Mouse (Mus musculus): ENCODE data around the gene Psmd11. TPM values are rescaled to one million over a fixed set of nuclear protein-coding genes. Genes with fewer than 3 reads are reported as not detected.

The Psmd11 gene
- polyA plus RNA-seq, 1 experiment from 2014 or later = 296 TPM

DNA sequence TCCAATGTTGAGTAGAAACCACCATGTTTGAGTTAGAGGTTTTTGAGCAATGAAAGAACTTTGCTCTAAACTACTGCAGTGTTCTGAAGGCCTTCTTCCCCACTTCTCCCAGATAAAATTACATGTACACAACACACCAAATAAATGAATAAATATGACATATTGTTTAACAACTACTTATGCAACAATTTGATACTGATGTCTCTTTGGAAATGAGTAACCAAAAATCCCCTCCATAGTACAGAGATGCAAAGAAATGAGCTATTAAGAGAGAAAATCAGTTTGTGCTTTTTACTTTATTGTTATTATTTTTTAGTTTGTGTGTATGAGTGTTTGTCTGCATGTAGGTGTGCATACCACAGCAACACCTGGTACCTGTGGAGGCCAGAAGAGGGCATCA lies 78.1 kb downstream of the Psmd11 start:
- H3K4me2 ChIP-seq = no peak overlapping the region
- no peaks in the 10 kb centered on the region for H3K27me3 ChIP-seq (ENCODE audit: insufficient read depth, low read length)
- no peaks in the 10 kb centered on the region for H3K9me3 ChIP-seq (ENCODE audit: low read depth, low read length)
- DNase-seq (no peak), ATAC-seq (ENCODE audit: insufficient read depth) (no peak)
- 0 out of 2 replicates have a peak, but pooled peaks cover 14% of the 10 kb centered on the region for H3K4me1 ChIP-seq (ENCODE audit: insufficient read depth)
- no peak overlapping the region for H3K9ac ChIP-seq
- H3K36me3 ChIP-seq (ENCODE audit: insufficient read depth) = no peaks in the 10 kb centered on the region
- no peak for TF ChIP-seq CTCF (IDR thresholded peaks at IDR 0.05; ENCODE audit: low read depth)
- no peak overlapping the region for H3K27ac ChIP-seq (ENCODE audit: low read depth)
- H3K4me3 ChIP-seq (ENCODE audit: low read depth, low read length) = no peak overlapping the region

- Histone ChIP-seq H3K9ac (no peak overlapping the region), H3K9me3 (ENCODE audit: low read depth, low read length) (no peaks in the 10 kb centered on the region), H3K36me3 (ENCODE audit: insufficient read depth) (no peaks in the 10 kb centered on the region), H3K4me1 (ENCODE audit: insufficient read depth) (0 out of 2 replicates have a peak, but pooled peaks cover 14% of the 10 kb centered on the region), H3K27ac (ENCODE audit: low read depth) (no peak overlapping the region), H3K4me3 (ENCODE audit: low read depth, low read length) (no peak overlapping the region), H3K27me3 (ENCODE audit: insufficient read depth, low read length) (no peaks in the 10 kb centered on the region), H3K4me2 (no peak overlapping the region)
- no peak for TF ChIP-seq CTCF (IDR thresholded peaks at IDR 0.05; ENCODE audit: low read depth)
- no peak for ATAC-seq (ENCODE audit: insufficient read depth)
- WGBS = 84% methylated on average over 6 of the region's 6 CpGs
- no peak for DNase-seq
Observed at GRCm38 (mm10) chr11:80507791-80508190, 79.4 kb downstream of the Psmd11 start.

- Histone ChIP-seq H3K27me3 (ENCODE audit: insufficient read depth, low read length) (no peaks in the 10 kb centered on the region), H3K9me3 (ENCODE audit: low read depth, low read length) (no peaks in the 10 kb centered on the region), H3K9ac (no peak overlapping the region), H3K4me1 (ENCODE audit: insufficient read depth) (0 out of 2 replicates have a peak, but pooled peaks cover 14% of the 10 kb centered on the region), H3K4me3 (ENCODE audit: low read depth, low read length) (no peak overlapping the region), H3K36me3 (ENCODE audit: insufficient read depth) (no peaks in the 10 kb centered on the region), H3K27ac (ENCODE audit: low read depth) (no peak overlapping the region), H3K4me2 (peak overlapping the region; percentile 2; the same call in 1 of the 2 replicates)
- DNase-seq (peak; percentile 67), ATAC-seq (ENCODE audit: insufficient read depth) (peak; percentile 44; the same call in 1 of the 2 replicates)
- no peak for TF ChIP-seq CTCF (IDR thresholded peaks at IDR 0.05; ENCODE audit: low read depth)
- WGBS = 26% methylated on average over 19 of the region's 19 CpGs
Observed at GRCm38 (mm10) chr11:80508361-80509175, 80.2 kb downstream of the Psmd11 start.

DNA sequence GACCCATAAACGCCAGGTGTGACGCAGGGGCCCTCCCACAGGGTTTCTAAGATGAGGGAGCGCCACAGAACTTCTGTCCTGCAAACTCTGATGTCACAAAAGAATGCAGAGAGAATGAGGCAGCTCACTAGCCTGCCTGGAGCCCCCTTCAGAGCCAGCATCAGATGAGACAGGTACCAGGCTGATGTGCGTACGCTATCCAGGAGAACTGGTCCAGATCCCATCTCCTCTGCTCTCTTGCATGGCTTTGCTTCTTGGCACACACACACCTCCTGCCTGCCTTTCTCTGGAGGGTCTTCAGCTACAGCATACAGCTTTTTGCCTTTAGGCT lies 80.7 kb downstream of the Psmd11 start:
- no peak for TF ChIP-seq CTCF (IDR thresholded peaks at IDR 0.05; ENCODE audit: low read depth)
- no peak for ATAC-seq (ENCODE audit: insufficient read depth)
- H3K27ac ChIP-seq (ENCODE audit: low read depth) = no peak overlapping the region
- no peaks in the 10 kb centered on the region for H3K9me3 ChIP-seq (ENCODE audit: low read depth, low read length)
- H3K27me3 ChIP-seq (ENCODE audit: insufficient read depth, low read length) = no peaks in the 10 kb centered on the region
- H3K9ac ChIP-seq = no peak overlapping the region
- peaks cover 14% of the 10 kb centered on the region; the same call in 1 of the 2 replicates for H3K4me1 ChIP-seq (ENCODE audit: insufficient read depth)
- H3K4me2 ChIP-seq = peak overlapping the region; percentile 2; the same call in 1 of the 2 replicates
- H3K36me3 ChIP-seq (ENCODE audit: insufficient read depth) = no peaks in the 10 kb centered on the region
- DNase-seq = no peak
- no peak overlapping the region for H3K4me3 ChIP-seq (ENCODE audit: low read depth, low read length)
- WGBS = 64% methylated on average over 5 of the region's 5 CpGs

DNA sequence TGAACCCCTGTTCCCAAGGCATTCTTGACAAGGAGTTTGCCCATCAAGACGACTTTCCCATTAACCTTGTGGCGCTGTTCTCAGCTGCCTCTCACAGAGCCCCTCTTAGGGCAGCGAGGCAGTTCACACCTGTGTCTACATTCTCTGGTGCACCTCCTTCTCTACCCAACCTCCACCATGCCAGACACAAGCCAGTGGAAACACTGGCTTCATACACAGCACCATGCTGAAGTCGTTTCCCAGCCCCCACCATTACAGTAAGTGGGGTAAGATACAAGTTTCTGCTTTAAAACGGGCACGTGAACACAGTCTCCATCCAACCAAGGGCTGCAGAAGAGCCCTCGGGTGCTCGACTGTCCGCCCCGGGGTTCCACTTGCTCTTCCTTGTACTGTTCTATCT lies 81.7 kb downstream of the Psmd11 start:
- TF ChIP-seq CTCF (IDR thresholded peaks at IDR 0.05; ENCODE audit: low read depth) = no peak
- ATAC-seq (ENCODE audit: insufficient read depth) (no peak), DNase-seq (no peak)
- H3K4me2 ChIP-seq = no peak overlapping the region
- no peak overlapping the region for H3K4me3 ChIP-seq (ENCODE audit: low read depth, low read length)
- H3K4me1 ChIP-seq (ENCODE audit: insufficient read depth) = peaks cover 8% of the 10 kb centered on the region; the same call in 1 of the 2 replicates
- no peaks in the 10 kb centered on the region for H3K27me3 ChIP-seq (ENCODE audit: insufficient read depth, low read length)
- H3K36me3 ChIP-seq (ENCODE audit: insufficient read depth) = no peaks in the 10 kb centered on the region
- H3K9ac ChIP-seq = no peak overlapping the region
- WGBS = 76% methylated on average over 10 of the region's 10 CpGs
- H3K9me3 ChIP-seq (ENCODE audit: low read depth, low read length) = no peaks in the 10 kb centered on the region
- H3K27ac ChIP-seq (ENCODE audit: low read depth) = no peak overlapping the region

GRCm38 (mm10) chr11:80512313-80513056 lies 84.1 kb downstream of the Psmd11 start:
- ATAC-seq (ENCODE audit: insufficient read depth) (no peak), DNase-seq (no peak)
- TF ChIP-seq CTCF (IDR thresholded peaks at IDR 0.05; ENCODE audit: low read depth) = no peak

GRCm38 (mm10) chr11:80513796-80514195 lies 85.4 kb downstream of the Psmd11 start:
- H3K36me3 ChIP-seq (ENCODE audit: insufficient read depth) = no peaks in the 10 kb centered on the region
- H3K27ac ChIP-seq (ENCODE audit: low read depth) = no peak overlapping the region
- ATAC-seq (ENCODE audit: insufficient read depth) (no peak), DNase-seq (peak; percentile 34)
- no peak overlapping the region for H3K4me2 ChIP-seq
- 35% methylated on average over 7 of the region's 7 CpGs for WGBS
- no peaks in the 10 kb centered on the region for H3K9me3 ChIP-seq (ENCODE audit: low read depth, low read length)
- TF ChIP-seq CTCF (IDR thresholded peaks at IDR 0.05; ENCODE audit: low read depth) = no peak
- no peak overlapping the region for H3K9ac ChIP-seq
- H3K4me1 ChIP-seq (ENCODE audit: insufficient read depth) = peaks cover 4% of the 10 kb centered on the region; the same call in 1 of the 2 replicates
- no peak overlapping the region for H3K4me3 ChIP-seq (ENCODE audit: low read depth, low read length)
- H3K27me3 ChIP-seq (ENCODE audit: insufficient read depth, low read length) = no peaks in the 10 kb centered on the region

More at GRCm38 (mm10) chr11:80512313-80513056, 84.1 kb downstream of the Psmd11 start:
- H3K27ac ChIP-seq (ENCODE audit: low read depth) = no peak overlapping the region
- no peak overlapping the region for H3K4me3 ChIP-seq (ENCODE audit: low read depth, low read length)
- no peaks in the 10 kb centered on the region for H3K9me3 ChIP-seq (ENCODE audit: low read depth, low read length)
- no peak overlapping the region for H3K9ac ChIP-seq
- H3K36me3 ChIP-seq (ENCODE audit: insufficient read depth) = no peaks in the 10 kb centered on the region
- H3K4me1 ChIP-seq (ENCODE audit: insufficient read depth) = peaks cover 8% of the 10 kb centered on the region; the same call in 1 of the 2 replicates
- H3K27me3 ChIP-seq (ENCODE audit: insufficient read depth, low read length) = no peaks in the 10 kb centered on the region
- H3K4me2 ChIP-seq = no peak overlapping the region
- 75% methylated on average over 19 of the region's 19 CpGs for whole genome bisulfite sequencing

Measured in lung, embryonic 14.5 days (tissue).